Mouse (Mus musculus) ES-Bruce4 (cell line): ENCODE measurements at regions not wholly inside any gene's neighbourhood (a gene's known extent, or its start where the extent isn't known, plus 50 kb on each side); places are given as distances from the start of the nearest gene placed in this dataset.

Source experiments
- H3K27ac ChIP-seq: 2 replicates; pipeline ENCODE4 v1.5.1; 2012; ENCODE audit warnings: low read length, inconsistent platforms; ENCODE audit not compliant: insufficient read depth
- H3K27me3 ChIP-seq: 2 replicates; pipeline ENCODE4 v1.6.1; 2012; ENCODE audit warnings: mild to moderate bottlenecking, low read length, inconsistent platforms; ENCODE audit not compliant: control insufficient read depth, poor library complexity, insufficient read depth, severe bottlenecking
- H3K36me3 ChIP-seq: 2 replicates; pipeline ENCODE4 v1.6.1; 2012; ENCODE audit warnings: inconsistent platforms, mild to moderate bottlenecking, low read length, moderate library complexity; ENCODE audit not compliant: control insufficient read depth, poor library complexity, insufficient read depth, severe bottlenecking
- H3K4me1 ChIP-seq: one replicate; pipeline ENCODE4 v1.8.1; 2011; ENCODE audit warnings: low read length; ENCODE audit not compliant: control insufficient read depth, insufficient read depth
- H3K4me3 ChIP-seq: 2 replicates; pipeline ENCODE4 v1.5.1; 2011; ENCODE audit warnings: low read depth, mild to moderate bottlenecking, low read length
- H3K9ac ChIP-seq: 2 replicates; pipeline ENCODE4 v1.6.1; 2012; ENCODE audit warnings: low read depth, mild to moderate bottlenecking, inconsistent platforms; ENCODE audit not compliant: poor library complexity, severe bottlenecking
- H3K9me3 ChIP-seq: replicated peaks from 2 replicates; pipeline ENCODE4 v1.6.1; 2012; ENCODE audit warnings: mild to moderate bottlenecking, low read length, inconsistent platforms; ENCODE audit not compliant: control insufficient read depth, poor library complexity, insufficient read depth, severe bottlenecking
- CTCF ChIP-seq: IDR thresholded peaks from one replicate; pipeline ENCODE4 v1.8.1; 2011; ENCODE audit warnings: low read depth, low read length
- EP300 ChIP-seq: IDR thresholded peaks from 2 replicates; pipeline ENCODE4 v1.6.1; 2011; ENCODE audit warnings: low read depth, low read length; ENCODE audit not compliant: insufficient read depth
- POLR2A ChIP-seq: IDR thresholded peaks from one replicate; pipeline ENCODE4 v1.8.1; 2011; ENCODE audit warnings: low read length; ENCODE audit not compliant: insufficient read depth

DNA sequence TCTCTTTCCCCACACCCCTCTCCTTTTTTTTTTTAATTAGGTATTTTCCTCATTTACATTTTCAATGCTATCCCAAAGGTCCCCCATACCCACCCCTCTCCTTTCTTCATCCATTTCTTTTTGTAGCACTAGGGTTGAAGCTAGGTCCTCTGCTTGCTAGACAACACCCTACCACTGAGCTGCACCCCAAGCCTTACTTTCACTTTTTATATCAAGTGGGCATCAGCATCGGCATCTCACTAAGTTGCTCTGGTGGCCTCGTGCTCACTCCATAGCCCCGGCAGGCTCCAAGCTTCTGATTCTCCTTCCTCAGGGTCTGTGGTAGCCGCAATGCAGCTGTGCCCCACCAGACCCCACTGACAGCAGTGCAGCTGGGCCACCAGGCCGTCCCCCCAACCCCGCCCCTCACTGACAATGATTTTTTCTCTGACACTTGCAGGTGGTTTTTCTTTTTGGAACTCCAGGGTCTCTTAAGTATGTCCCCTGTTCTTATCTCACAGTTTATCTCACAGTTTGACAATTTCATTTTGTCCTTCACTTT, 77.5 kb downstream of the Nufip1 start:
- no peaks in the 10 kb centered on the region for H3K27me3 ChIP-seq
- TF ChIP-seq POLR2A (no peak), EP300 (no peak), CTCF (no peak)
- H3K9ac ChIP-seq: no peak overlapping the region
- no peaks in the 10 kb centered on the region for H3K9me3 ChIP-seq
- no peaks in the 10 kb centered on the region for H3K4me1 ChIP-seq
- no peak overlapping the region for H3K27ac ChIP-seq
- H3K36me3 ChIP-seq: no peaks in the 10 kb centered on the region
- H3K4me3 ChIP-seq: no peak overlapping the region

DNA sequence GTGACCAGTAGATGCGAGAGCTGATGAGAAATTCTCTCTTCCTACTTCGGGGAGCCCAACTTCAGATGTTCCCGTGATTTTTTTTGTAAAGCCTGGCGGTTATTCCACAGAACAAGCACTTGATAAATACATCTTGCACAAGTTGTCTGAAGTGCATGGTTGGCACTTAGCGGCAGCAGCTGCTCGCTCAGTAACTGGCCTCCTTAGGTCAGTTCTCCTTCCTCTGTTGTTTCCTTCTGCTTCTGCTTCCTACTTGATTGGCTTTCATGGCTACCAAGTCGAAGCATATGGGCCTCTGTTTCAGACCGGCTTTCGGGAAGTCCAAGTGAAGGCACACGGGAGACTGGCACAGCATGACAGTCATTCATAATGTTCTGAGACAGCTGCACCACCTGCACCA, 84.6 kb downstream of the Nufip1 start:
- H3K4me1 ChIP-seq: no peaks in the 10 kb centered on the region
- no peak for TF ChIP-seq CTCF
- no peak for TF ChIP-seq POLR2A
- TF ChIP-seq EP300: no peak
- no peak overlapping the region for H3K27ac ChIP-seq
- H3K9me3 ChIP-seq: no peaks in the 10 kb centered on the region
- no peak overlapping the region for H3K4me3 ChIP-seq
- no peak overlapping the region for H3K9ac ChIP-seq
- no peaks in the 10 kb centered on the region for H3K36me3 ChIP-seq
- no peaks in the 10 kb centered on the region for H3K27me3 ChIP-seq

DNA sequence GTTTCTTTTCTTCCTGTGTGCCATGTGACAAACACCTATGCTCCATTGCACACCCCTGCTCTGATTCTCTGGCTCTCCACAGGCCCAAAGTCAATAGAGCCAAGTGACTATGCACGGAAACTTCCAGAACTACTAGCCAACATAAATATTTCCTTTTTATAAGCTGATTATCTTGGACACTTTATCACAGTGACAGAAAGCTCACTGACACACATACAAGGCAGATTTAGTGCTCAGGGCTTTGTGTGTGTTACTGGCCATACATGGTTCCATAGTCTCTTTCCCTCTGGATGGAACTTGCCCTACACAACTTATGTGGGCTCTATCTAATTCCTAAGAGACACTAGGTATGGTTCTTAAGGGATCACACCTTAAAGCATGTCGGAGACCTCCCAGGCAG, 86.7 kb downstream of the Nufip1 start:
- no peak overlapping the region for H3K9ac ChIP-seq

DNA sequence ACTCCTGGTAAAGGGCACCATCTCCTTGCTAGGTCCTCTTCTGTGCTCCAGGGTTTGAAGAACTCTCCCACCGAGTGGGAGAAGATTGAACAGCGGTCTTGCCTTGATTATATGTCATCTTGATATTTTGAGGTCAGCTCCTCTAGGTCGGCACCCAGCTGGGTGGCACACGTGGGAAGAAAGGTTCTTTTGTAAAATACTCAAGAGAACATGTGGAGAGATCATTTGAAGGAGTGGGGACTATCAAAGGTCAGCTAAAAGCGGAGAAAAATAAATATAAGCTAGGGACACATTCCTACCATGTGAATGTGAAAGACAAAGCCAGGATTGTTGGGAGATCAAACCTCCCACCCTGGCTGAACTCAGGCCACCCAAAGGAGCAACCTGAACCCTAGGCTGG, 87.7 kb downstream of the Nufip1 start:
- no peak for TF ChIP-seq EP300
- TF ChIP-seq CTCF: no peak
- no peak for TF ChIP-seq POLR2A
- H3K4me1 ChIP-seq: no peaks in the 10 kb centered on the region

More for the DNA sequence above, 86.7 kb downstream of the Nufip1 start:
- Histone ChIP-seq H3K4me3 (no peak overlapping the region), H3K27ac (no peak overlapping the region), H3K4me1 (no peaks in the 10 kb centered on the region), H3K27me3 (no peaks in the 10 kb centered on the region), H3K9me3 (no peaks in the 10 kb centered on the region), H3K36me3 (no peaks in the 10 kb centered on the region)
- no peak for TF ChIP-seq CTCF
- no peak for TF ChIP-seq POLR2A
- no peak for TF ChIP-seq EP300

DNA sequence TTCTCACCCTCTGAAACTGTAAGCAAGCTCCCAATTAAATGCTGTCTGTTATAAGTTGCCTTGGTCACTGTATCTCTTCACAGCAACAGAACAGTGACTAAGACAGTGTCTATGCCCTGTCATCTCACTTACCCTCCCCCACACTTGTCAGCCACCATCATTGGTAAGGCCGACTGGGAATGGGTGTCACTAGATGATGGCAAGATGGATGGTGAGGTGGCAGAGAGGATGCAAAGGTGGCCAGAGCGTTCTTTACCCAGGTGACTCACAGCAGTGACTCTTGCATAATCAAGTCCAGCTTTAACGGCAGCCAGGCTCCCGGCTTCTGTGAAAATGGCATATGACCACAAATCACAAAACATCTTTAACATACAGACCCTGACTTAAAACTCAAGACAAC, 91.9 kb downstream of the Nufip1 start:
- no peak for TF ChIP-seq POLR2A

More for the DNA sequence above, 87.7 kb downstream of the Nufip1 start:
- Histone ChIP-seq H3K9me3 (no peaks in the 10 kb centered on the region), H3K27me3 (no peaks in the 10 kb centered on the region), H3K9ac (no peak overlapping the region), H3K4me3 (no peak overlapping the region), H3K36me3 (no peaks in the 10 kb centered on the region), H3K27ac (no peak overlapping the region)

DNA sequence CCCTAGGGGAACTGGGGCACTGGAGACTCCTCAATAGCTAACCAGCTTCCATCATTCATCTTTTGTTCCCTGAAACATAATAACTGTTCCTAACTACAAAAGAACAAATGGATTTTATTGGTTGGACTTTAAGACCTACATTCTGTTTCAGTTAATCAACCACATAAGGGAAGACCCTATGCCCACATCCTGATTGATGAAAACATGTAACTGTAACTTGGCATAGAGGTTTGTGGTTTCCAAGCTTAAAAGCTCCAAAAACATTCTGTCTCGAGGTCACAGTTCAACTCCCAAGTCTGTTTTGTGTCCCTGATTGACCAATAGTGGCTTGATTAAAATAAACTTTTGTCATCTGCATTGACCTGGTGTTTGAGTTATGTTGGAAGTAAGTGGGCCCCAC, 92.4 kb downstream of the Nufip1 start:
- Histone ChIP-seq H3K36me3 (no peaks in the 10 kb centered on the region), H3K4me3 (no peak overlapping the region), H3K27me3 (no peaks in the 10 kb centered on the region), H3K27ac (no peak overlapping the region), H3K4me1 (no peaks in the 10 kb centered on the region), H3K9ac (no peak overlapping the region), H3K9me3 (no peaks in the 10 kb centered on the region)
- no peak for TF ChIP-seq POLR2A
- no peak for TF ChIP-seq EP300
- TF ChIP-seq CTCF: no peak

More for the DNA sequence above, 91.9 kb downstream of the Nufip1 start:
- Histone ChIP-seq H3K27ac (no peak overlapping the region), H3K36me3 (no peaks in the 10 kb centered on the region), H3K4me3 (no peak overlapping the region), H3K4me1 (no peaks in the 10 kb centered on the region), H3K9me3 (no peaks in the 10 kb centered on the region), H3K9ac (no peak overlapping the region), H3K27me3 (no peaks in the 10 kb centered on the region)
